Mouse (Mus musculus) C2C12 (cell line): ENCODE data around the gene Elk3. TPM values are rescaled to one million over a fixed set of nuclear protein-coding genes. Genes with fewer than 3 reads are reported as not detected.

ENCODE experiments used
- H3K27me3 ChIP-seq: one replicate; pipeline ENCODE4 v1.6.1; 2011; ENCODE audit not compliant: control insufficient read depth, insufficient read depth, insufficient read length
- H3K36me3 ChIP-seq: one replicate; pipeline ENCODE4 v1.6.1; 2011; ENCODE audit not compliant: control insufficient read depth, insufficient read depth
- H3K4me3 ChIP-seq: one replicate; pipeline ENCODE4 v1.5.1; 2011; ENCODE audit warnings: mild to moderate bottlenecking, control low read depth; ENCODE audit not compliant: poor library complexity, insufficient read depth, severe bottlenecking
- H3K79me2 ChIP-seq: one replicate; pipeline ENCODE4 v1.6.1; 2011; ENCODE audit not compliant: control insufficient read depth, insufficient read depth
- H3K79me3 ChIP-seq: one replicate; pipeline ENCODE4 v1.6.1; 2011; ENCODE audit warnings: low read depth, control low read depth
- H3ac ChIP-seq: one replicate; pipeline ENCODE3; 2011; ENCODE audit warnings: low read depth; ENCODE audit not compliant: control insufficient read depth, insufficient read length
- CEBPB ChIP-seq: IDR thresholded peaks from one replicate; pipeline ENCODE4 v1.6.1; 2011; ENCODE audit warnings: low read depth, mild to moderate bottlenecking, control low read depth, moderate library complexity
- CTCF ChIP-seq: IDR thresholded peaks from one replicate; pipeline ENCODE4 v1.5.1; 2011; ENCODE audit not compliant: control insufficient read depth, insufficient read depth, insufficient read length
- FOSL1 ChIP-seq: IDR thresholded peaks from one replicate; pipeline ENCODE4 v1.8.0; 2011; ENCODE audit warnings: mild to moderate bottlenecking, low read length; ENCODE audit not compliant: poor library complexity, insufficient read depth, severe bottlenecking
- MAX ChIP-seq: IDR thresholded peaks from one replicate; pipeline ENCODE4 v1.6.1; 2011; ENCODE audit warnings: mild to moderate bottlenecking, control low read depth
- MYOD1 ChIP-seq: IDR thresholded peaks from one replicate; pipeline ENCODE4 v1.6.1; 2011; ENCODE audit warnings: low read depth; ENCODE audit not compliant: control insufficient read depth, insufficient read length
- MYOG ChIP-seq: IDR thresholded peaks from one replicate; pipeline ENCODE4 v1.6.1; 2011; ENCODE audit not compliant: control insufficient read depth, insufficient read length; ENCODE audit errors: extremely low read depth
- USF1 ChIP-seq: IDR thresholded peaks from one replicate; pipeline ENCODE4 v1.6.1; 2011; ENCODE audit warnings: low read depth, mild to moderate bottlenecking, control low read depth, moderate library complexity
- polyA plus RNA-seq: library from polyadenylated mRNA; unstranded; fragments of >200 nt; fragmentation: generic; extraction: Trizol; gene quantifications from one replicate; pipeline ENCODE4 v1.2.1, GENCODE M21; 2012; ENCODE audit warnings: missing spikeins

The Elk3 gene
- polyA plus RNA-seq, 1 experiment = 56.1 TPM

GRCm38 (mm10) chr10:93309934-93310621 is 857 bp downstream of the Elk3 start:
- Histone ChIP-seq H3K79me2 (peaks cover 51% of the 10 kb centered on the region), H3K79me3 (peaks cover 39% of the 10 kb centered on the region), H3ac (peak overlapping the region; percentile 100), H3K36me3 (peaks cover 14% of the 10 kb centered on the region), H3K4me3 (peak overlapping the region; percentile 92), H3K27me3 (no peaks in the 10 kb centered on the region)
- no peak for TF ChIP-seq MYOD1
- no peak for TF ChIP-seq MAX
- no peak for TF ChIP-seq CEBPB
- no peak for TF ChIP-seq FOSL1
- no peak for TF ChIP-seq CTCF
- TF ChIP-seq MYOG = no peak
- no peak for TF ChIP-seq USF1

DNA sequence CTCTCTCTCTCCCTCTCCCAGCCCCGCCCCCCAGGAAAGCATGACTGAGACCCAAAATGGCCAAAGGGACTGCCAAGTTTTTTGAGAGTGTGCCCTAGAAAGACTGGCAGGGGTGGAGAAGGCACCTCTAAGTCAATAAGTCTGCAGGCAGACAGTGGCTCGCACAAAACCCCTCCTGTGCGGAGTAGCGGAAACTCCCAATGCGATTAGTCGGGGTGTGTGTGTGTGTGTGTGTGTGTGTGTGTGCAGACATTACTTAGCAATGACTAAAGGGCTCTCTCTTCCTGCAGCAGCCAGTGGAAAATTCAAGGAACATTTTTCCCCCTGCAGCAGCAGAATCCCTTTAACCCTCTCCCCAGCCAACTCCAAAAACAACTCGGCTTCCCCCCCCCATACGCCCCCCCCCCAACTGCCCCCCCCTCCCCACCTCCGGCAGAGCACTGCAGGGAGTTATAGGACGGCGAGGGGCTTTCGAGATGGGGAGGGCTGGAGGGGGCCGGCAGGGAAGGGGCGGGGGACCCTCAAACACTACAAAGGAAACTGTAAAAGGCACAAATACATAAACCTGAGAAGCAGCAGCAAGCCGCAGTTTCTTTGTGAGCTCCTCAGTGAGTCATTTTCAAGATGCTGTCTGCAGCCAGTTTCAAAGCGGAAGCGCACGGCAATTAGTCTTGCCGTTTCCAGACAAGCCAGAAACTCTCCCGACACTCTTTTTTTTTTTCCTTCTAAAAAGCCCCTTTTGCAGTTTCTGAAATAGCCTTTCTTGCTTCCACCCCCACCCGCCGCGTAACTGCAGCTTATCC is 1.6 kb downstream of the Elk3 start:
- H3K79me2 ChIP-seq = peaks cover 58% of the 10 kb centered on the region
- H3K79me3 ChIP-seq = peaks cover 46% of the 10 kb centered on the region
- TF ChIP-seq MYOD1 (no peak), CEBPB (no peak), USF1 (no peak), MAX (no peak), CTCF (no peak), FOSL1 (no peak), MYOG (no peak)
- H3K4me3 ChIP-seq = peak overlapping the region; percentile 92
- peaks cover 20% of the 10 kb centered on the region for H3K36me3 ChIP-seq
- H3K27me3 ChIP-seq = no peaks in the 10 kb centered on the region
- peak overlapping the region; percentile 100 for H3ac ChIP-seq

DNA sequence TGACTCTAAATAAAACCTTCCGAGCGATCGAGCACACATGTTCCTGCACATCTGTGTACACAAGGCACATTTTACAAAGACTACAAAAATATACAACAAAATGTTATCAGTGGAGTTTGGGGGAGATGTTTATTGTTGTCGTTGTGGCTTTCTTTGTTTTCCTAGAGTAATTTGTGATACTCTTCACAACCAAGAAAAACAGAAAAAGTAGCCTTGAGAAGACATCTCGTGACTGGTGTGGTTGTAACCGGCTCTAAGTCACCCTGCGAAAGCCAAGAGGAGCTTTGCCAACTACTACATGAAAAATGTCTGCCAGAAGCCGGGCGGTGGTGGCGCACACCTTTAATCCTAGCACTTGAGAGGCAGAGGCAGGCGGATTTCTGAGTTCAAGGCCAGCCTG is 4.6 kb downstream of the Elk3 start:
- no peaks in the 10 kb centered on the region for H3K27me3 ChIP-seq
- H3ac ChIP-seq = peak overlapping the region; percentile 35

GRCm38 (mm10) chr10:93305946-93306345 is 5.0 kb downstream of the Elk3 start:
- TF ChIP-seq USF1 (no peak), MYOG (no peak), CTCF (no peak), FOSL1 (peak; percentile 96), CEBPB (no peak)
- Histone ChIP-seq H3K79me3 (peaks cover 75% of the 10 kb centered on the region), H3K79me2 (peaks cover 92% of the 10 kb centered on the region), H3K4me3 (no peak overlapping the region), H3K36me3 (peaks cover 33% of the 10 kb centered on the region), H3ac (no peak overlapping the region), H3K27me3 (no peaks in the 10 kb centered on the region)

More for the DNA sequence above, 4.6 kb downstream of the Elk3 start:
- Histone ChIP-seq H3K36me3 (peaks cover 30% of the 10 kb centered on the region), H3K79me3 (peaks cover 71% of the 10 kb centered on the region), H3K4me3 (no peak overlapping the region), H3K79me2 (peaks cover 88% of the 10 kb centered on the region)
- TF ChIP-seq MAX (peak; percentile 11), FOSL1 (no peak)

DNA sequence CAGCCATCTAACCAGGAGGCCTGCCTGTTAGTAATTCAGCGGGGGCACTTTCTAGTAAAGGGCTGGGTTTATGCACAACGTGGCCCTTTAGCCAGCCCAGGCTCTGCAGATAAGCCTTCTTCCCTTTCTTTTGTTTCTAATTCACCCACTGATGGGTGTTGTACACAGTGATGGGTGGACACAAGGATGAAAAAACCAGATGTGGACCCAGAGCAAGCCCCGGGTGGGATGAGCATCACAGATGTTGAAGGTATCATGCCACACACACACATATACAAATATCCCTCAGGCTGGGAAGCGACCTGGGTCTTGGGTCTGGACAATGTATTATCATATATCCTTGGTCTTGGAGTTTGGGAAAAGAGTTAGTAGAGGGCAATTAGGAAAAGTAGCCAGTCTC is 7.7 kb downstream of the Elk3 start:
- no peak for TF ChIP-seq MYOD1
- TF ChIP-seq CTCF = no peak
- TF ChIP-seq MYOG = no peak

DNA sequence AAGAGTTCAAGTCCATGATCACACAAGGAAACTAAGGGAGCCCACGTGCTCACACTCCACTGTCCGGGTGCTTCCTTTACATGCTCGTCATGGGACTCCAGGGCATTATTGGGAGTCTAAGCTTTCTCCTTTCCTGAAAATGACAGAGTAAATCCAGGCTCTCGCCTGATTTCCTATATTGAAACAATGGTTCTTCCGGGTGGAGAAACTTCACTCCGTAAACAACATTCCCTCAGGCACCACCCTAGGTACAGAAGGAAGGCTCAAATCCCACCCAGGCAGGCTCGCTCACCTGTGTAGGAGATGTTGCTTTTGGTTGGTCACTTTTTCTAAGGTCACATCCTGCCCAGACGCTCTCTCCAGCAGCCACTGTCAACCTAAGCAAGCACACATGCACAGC is 9.1 kb downstream of the Elk3 start:
- H3ac ChIP-seq = no peak overlapping the region
- no peaks in the 10 kb centered on the region for H3K27me3 ChIP-seq
- TF ChIP-seq USF1 (no peak), MYOG (no peak), FOSL1 (no peak), CEBPB (no peak), MAX (no peak), CTCF (no peak), MYOD1 (no peak)
- peaks cover 94% of the 10 kb centered on the region for H3K79me2 ChIP-seq
- peaks cover 55% of the 10 kb centered on the region for H3K36me3 ChIP-seq
- H3K4me3 ChIP-seq = no peak overlapping the region
- H3K79me3 ChIP-seq = peaks cover 86% of the 10 kb centered on the region

More for the DNA sequence above, 7.7 kb downstream of the Elk3 start:
- Histone ChIP-seq H3ac (no peak overlapping the region), H3K79me2 (peaks cover 94% of the 10 kb centered on the region), H3K27me3 (no peaks in the 10 kb centered on the region), H3K79me3 (peaks cover 86% of the 10 kb centered on the region), H3K4me3 (no peak overlapping the region), H3K36me3 (peaks cover 55% of the 10 kb centered on the region)
